Mouse (Mus musculus) C2C12 (cell line): ENCODE results near the gene Fam167b. TPM values are rescaled to one million over a fixed set of nuclear protein-coding genes. Genes with fewer than 3 reads are reported as not detected.

Source experiments
- H3K27me3 ChIP-seq: one replicate; pipeline ENCODE4 v1.6.1; 2011; ENCODE audit not compliant: control insufficient read depth, insufficient read depth, insufficient read length
- H3K36me3 ChIP-seq: one replicate; pipeline ENCODE4 v1.6.1; 2011; ENCODE audit not compliant: control insufficient read depth, insufficient read depth
- H3K4me3 ChIP-seq: one replicate; pipeline ENCODE4 v1.5.1; 2011; ENCODE audit warnings: mild to moderate bottlenecking, control low read depth; ENCODE audit not compliant: poor library complexity, insufficient read depth, severe bottlenecking
- H3K79me2 ChIP-seq: one replicate; pipeline ENCODE4 v1.6.1; 2011; ENCODE audit not compliant: control insufficient read depth, insufficient read depth
- H3K79me3 ChIP-seq: one replicate; pipeline ENCODE4 v1.6.1; 2011; ENCODE audit warnings: low read depth, control low read depth
- H3ac ChIP-seq: one replicate; pipeline ENCODE3; 2011; ENCODE audit warnings: low read depth; ENCODE audit not compliant: control insufficient read depth, insufficient read length
- CEBPB ChIP-seq: IDR thresholded peaks from one replicate; pipeline ENCODE4 v1.6.1; 2011; ENCODE audit warnings: low read depth, mild to moderate bottlenecking, control low read depth, moderate library complexity
- CTCF ChIP-seq: IDR thresholded peaks from one replicate; pipeline ENCODE4 v1.5.1; 2011; ENCODE audit not compliant: control insufficient read depth, insufficient read depth, insufficient read length
- FOSL1 ChIP-seq: IDR thresholded peaks from one replicate; pipeline ENCODE4 v1.8.0; 2011; ENCODE audit warnings: mild to moderate bottlenecking, low read length; ENCODE audit not compliant: poor library complexity, insufficient read depth, severe bottlenecking
- MAX ChIP-seq: IDR thresholded peaks from one replicate; pipeline ENCODE4 v1.6.1; 2011; ENCODE audit warnings: mild to moderate bottlenecking, control low read depth
- MYOD1 ChIP-seq: IDR thresholded peaks from one replicate; pipeline ENCODE4 v1.6.1; 2011; ENCODE audit warnings: low read depth; ENCODE audit not compliant: control insufficient read depth, insufficient read length
- MYOG ChIP-seq: IDR thresholded peaks from one replicate; pipeline ENCODE4 v1.6.1; 2011; ENCODE audit not compliant: control insufficient read depth, insufficient read length; ENCODE audit errors: extremely low read depth
- USF1 ChIP-seq: IDR thresholded peaks from one replicate; pipeline ENCODE4 v1.6.1; 2011; ENCODE audit warnings: low read depth, mild to moderate bottlenecking, control low read depth, moderate library complexity
- polyA plus RNA-seq: library from polyadenylated mRNA; unstranded; fragments of >200 nt; fragmentation: generic; extraction: Trizol; gene quantifications from one replicate; pipeline ENCODE4 v1.2.1, GENCODE M21; 2012; ENCODE audit warnings: missing spikeins

Fam167b gene
- polyA plus RNA-seq, 1 experiment: 0.27 TPM

DNA sequence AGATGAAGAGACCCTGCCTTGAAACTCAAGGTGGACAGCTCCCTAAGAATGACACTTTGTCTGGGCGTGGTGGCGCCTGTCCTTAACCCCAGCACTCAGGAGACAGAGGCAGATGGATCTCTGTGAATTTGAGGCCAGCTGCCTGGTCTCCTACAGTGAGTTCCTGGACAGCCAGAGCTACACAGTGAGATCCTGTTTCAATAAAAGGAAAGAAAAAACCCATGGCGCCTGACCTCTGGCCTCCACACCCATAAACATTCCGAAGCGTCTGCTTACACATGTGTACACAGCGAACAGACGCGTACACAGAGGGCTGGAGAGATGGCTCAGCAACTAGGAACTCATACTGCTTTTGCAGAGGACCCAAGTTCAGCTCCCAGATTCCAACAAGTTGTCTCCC is 14.6 kb downstream of the Fam167b start:
- Histone ChIP-seq H3K79me3 (no peaks in the 10 kb centered on the region), H3K79me2 (no peaks in the 10 kb centered on the region), H3K27me3 (no peaks in the 10 kb centered on the region), H3K36me3 (no peaks in the 10 kb centered on the region), H3ac (no peak overlapping the region), H3K4me3 (no peak overlapping the region)
- TF ChIP-seq MAX: no peak

DNA sequence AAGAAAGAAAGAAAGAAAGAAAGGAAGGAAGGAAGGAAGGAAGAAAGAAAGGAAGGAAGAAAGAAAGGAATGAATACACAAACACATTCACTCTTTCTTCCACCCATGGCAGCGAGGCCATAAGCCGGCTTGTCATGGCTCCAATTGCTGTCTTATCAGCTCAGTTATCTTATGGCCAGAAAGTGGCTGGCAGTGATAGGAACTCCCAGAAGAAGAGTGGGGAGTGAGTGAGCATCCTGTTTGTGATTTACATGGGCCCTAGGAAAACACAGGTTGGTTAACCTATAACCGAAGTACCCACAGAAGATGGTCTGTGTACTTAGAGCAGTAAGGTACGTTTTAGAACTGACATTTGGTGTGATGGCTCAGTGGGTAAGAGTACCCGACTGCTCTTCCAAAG is 17.2 kb downstream of the Fam167b start:
- TF ChIP-seq MYOD1 (no peak), MAX (no peak), USF1 (no peak), CTCF (no peak), CEBPB (no peak), MYOG (no peak), FOSL1 (no peak)
- Histone ChIP-seq H3ac (no peak overlapping the region), H3K27me3 (no peaks in the 10 kb centered on the region), H3K4me3 (no peak overlapping the region), H3K36me3 (no peaks in the 10 kb centered on the region), H3K79me2 (no peaks in the 10 kb centered on the region), H3K79me3 (no peaks in the 10 kb centered on the region)

DNA sequence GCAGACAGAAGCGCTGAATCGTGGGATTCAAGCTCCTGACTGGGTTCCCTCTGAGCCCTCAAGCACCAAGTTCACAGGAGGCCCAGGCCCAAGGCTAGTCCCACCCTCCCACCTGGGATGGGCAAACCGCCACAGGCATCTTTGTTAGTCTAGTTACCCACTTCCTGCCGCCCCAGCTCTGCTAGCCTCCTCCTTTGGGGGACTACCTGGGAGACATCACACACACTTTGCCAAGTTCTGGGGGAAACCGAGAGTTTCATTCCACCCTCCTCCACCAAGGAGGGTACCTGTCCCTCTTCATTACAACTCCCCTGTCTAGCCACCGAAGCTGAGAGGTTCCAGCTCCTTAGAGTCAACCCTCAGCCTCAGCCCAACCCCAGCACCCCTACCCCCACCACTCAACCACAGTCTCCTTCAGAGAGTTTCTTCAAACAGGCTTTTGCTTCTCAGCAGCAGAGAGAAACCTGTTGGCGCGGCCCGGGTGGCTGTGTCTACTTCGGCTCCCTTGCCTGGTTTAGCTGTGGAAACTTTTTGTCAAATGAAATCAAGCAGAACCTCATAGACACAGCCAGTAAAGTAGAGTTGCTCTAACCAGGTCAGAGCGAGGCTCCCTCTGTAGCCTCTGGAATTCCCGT is 19.9 kb downstream of the Fam167b start:
- H3K36me3 ChIP-seq: no peaks in the 10 kb centered on the region
- H3K27me3 ChIP-seq: no peaks in the 10 kb centered on the region
- H3K79me3 ChIP-seq: no peaks in the 10 kb centered on the region
- H3K4me3 ChIP-seq: no peak overlapping the region
- H3K79me2 ChIP-seq: no peaks in the 10 kb centered on the region
- no peak overlapping the region for H3ac ChIP-seq
- TF ChIP-seq MYOD1: no peak
- no peak for TF ChIP-seq FOSL1
- no peak for TF ChIP-seq MYOG
- TF ChIP-seq MAX: no peak
- no peak for TF ChIP-seq CEBPB
- no peak for TF ChIP-seq USF1
- TF ChIP-seq CTCF: no peak

DNA sequence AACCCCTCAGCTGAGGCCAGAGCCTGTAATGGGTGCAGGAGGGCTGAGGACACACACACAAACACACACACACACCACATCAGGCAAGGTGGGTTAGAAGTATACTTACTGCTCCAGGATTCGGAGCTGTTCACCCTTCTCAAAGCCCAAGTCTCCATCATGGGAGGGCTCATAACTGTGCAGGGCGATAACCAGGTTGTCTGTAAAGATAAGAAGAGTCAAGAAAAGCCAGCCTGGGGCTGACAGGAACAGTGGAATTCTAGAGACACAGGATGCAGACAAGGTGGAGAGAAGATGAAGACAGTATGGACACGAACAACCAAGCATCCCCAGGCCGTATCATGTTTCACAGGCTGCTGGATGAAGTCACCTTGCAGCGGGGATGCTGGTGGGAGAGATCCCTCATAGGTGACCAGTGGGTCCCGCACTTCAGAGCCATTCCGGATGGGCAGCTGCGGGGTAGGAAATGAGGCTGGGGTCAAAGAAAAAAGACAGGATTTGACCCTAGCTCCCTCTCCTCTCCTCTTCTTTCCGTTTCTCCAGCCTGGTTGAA is 21.0 kb downstream of the Fam167b start:
- H3K79me3 ChIP-seq: no peaks in the 10 kb centered on the region
- no peaks in the 10 kb centered on the region for H3K36me3 ChIP-seq
- no peak overlapping the region for H3ac ChIP-seq
- no peak overlapping the region for H3K4me3 ChIP-seq
- TF ChIP-seq USF1 (no peak), CTCF (no peak), MYOG (no peak)
- no peaks in the 10 kb centered on the region for H3K79me2 ChIP-seq
- H3K27me3 ChIP-seq: peaks cover 4% of the 10 kb centered on the region

DNA sequence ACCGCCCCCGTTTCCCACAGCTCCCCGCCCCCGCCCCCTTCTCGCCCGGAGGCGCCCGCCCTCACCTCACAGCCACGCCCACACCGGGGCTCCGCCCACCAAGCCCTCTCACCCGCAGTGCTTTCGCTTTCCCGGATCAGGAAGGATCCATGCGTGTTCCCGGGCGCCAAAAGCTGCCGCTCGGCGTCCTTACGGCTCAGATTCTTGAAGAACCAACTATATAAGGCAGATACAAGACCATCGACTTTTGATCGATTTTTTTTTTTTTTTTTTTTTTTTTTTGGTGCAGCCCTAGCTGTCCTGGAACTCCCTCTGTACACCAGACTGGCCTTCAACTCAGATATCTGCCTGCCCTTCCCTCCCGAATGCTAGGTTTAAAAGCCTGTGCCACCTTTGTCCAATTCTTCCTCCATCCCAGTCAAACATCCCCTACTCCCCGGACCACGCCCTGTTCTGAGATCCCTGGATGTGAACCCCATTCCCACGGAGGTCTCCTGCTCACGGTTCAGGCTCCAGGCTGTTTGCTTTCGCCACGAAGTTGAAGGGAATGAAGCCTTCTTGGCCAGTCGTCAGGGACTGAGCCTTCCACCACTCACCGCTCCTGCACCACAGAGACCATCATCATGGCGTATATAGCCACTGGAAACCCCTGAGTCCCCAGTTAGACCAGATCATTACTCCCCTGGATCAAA is 21.7 kb downstream of the Fam167b start:
- Histone ChIP-seq H3K4me3 (peak overlapping the region; percentile 29), H3K79me3 (no peaks in the 10 kb centered on the region)
- TF ChIP-seq MAX (peak; percentile 41), CTCF (no peak), FOSL1 (no peak)

DNA sequence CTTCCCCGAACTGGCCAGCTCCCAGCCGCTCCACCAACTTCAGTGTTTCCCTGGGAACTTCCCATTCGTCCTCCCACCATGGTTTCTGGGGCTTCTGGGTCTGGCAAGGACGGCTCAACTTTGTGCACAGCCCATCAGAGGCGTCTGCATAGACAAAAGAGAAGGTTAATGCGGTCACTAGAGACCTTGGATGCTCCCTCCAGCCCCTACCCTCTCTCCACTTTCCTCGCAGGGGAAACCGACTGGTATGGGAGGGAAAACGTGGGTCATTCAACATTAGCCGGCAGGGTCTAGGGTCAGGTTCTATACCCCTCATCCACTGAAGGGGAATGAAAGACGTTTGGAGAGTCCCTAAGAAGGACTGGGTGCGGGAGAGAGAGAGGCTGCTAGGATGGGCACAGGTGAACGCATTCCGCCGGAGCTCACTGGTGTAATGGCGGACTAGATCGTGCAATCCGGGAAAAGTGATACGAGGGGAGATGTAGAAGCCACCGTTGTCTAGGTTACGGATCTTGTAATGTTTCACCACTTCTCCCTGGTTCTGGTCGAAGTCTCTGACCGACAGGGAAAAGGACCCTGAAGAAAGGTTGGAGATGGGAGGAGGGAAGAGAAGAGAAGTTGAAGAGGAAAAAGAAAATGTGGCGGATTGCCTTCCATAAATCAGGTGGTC is 22.4 kb downstream of the Fam167b start:
- Histone ChIP-seq H3K27me3 (peaks cover 6% of the 10 kb centered on the region), H3K79me2 (no peaks in the 10 kb centered on the region), H3ac (no peak overlapping the region), H3K79me3 (no peaks in the 10 kb centered on the region), H3K4me3 (peak overlapping the region; percentile 29), H3K36me3 (no peaks in the 10 kb centered on the region)
- TF ChIP-seq CTCF (no peak), USF1 (no peak), CEBPB (no peak), MYOG (no peak), FOSL1 (no peak)

More for the DNA sequence above, 21.7 kb downstream of the Fam167b start:
- Histone ChIP-seq H3K36me3 (no peaks in the 10 kb centered on the region), H3ac (peak overlapping the region; percentile 75), H3K79me2 (no peaks in the 10 kb centered on the region), H3K27me3 (peaks cover 6% of the 10 kb centered on the region)
